Mouse (Mus musculus) layer of hippocampus, adult 11-12 months (tissue): ENCODE results near the gene Chil1.

Experiments used
- DNase-seq: peaks from one replicate; pipeline ENCODE4 v3.0.0; 2022; ENCODE audit warnings: low spot score

Chil1 gene

GRCm38 (mm10) chr1:134182025-134182424 is at the start of gene Chil1:
TSS of gene Chil1 (plus strand) at chr1:134182176.
- DNase-seq = no peak

GRCm38 (mm10) chr1:134133316-134133715 is 48.7 kb upstream of the Chil1 start:
- no peak for DNase-seq

- DNase-seq = no peak
Measured at GRCm38 (mm10) chr1:134136351-134136750, 45.6 kb upstream of the Chil1 start.

GRCm38 (mm10) chr1:134138424-134138823 is 43.6 kb upstream of the Chil1 start:
- DNase-seq = no peak

- no peak for DNase-seq
Measured at GRCm38 (mm10) chr1:134142363-134142794, 39.6 kb upstream of the Chil1 start.

GRCm38 (mm10) chr1:134146066-134146465 is 35.9 kb upstream of the Chil1 start:
- DNase-seq = peak; percentile 48

- DNase-seq = no peak
Measured at GRCm38 (mm10) chr1:134150076-134150475, 31.9 kb upstream of the Chil1 start.

- DNase-seq = no peak
Measured at GRCm38 (mm10) chr1:134150745-134151144, 31.2 kb upstream of the Chil1 start.

GRCm38 (mm10) chr1:134151655-134152412 is 30.1 kb upstream of the Chil1 start:
- DNase-seq = peak; percentile 88

- DNase-seq = no peak
Measured at GRCm38 (mm10) chr1:134152626-134153590, 29.1 kb upstream of the Chil1 start.

GRCm38 (mm10) chr1:134154121-134154520 is 27.9 kb upstream of the Chil1 start:
- no peak for DNase-seq

GRCm38 (mm10) chr1:134154655-134155054 is 27.3 kb upstream of the Chil1 start:
- no peak for DNase-seq

GRCm38 (mm10) chr1:134160404-134160803 is 21.6 kb upstream of the Chil1 start:
- no peak for DNase-seq

- DNase-seq = no peak
Measured at GRCm38 (mm10) chr1:134161399-134161798, 20.6 kb upstream of the Chil1 start.

GRCm38 (mm10) chr1:134162510-134163225 is 19.3 kb upstream of the Chil1 start:
- no peak for DNase-seq

GRCm38 (mm10) chr1:134163476-134163875 is 18.5 kb upstream of the Chil1 start:
- no peak for DNase-seq

- no peak for DNase-seq
Measured at GRCm38 (mm10) chr1:134164454-134164853, 17.5 kb upstream of the Chil1 start.

GRCm38 (mm10) chr1:134166547-134166946 is 15.4 kb upstream of the Chil1 start:
- DNase-seq = no peak

GRCm38 (mm10) chr1:134167416-134168305 is 14.3 kb upstream of the Chil1 start:
- DNase-seq = no peak

- DNase-seq = no peak
Measured at GRCm38 (mm10) chr1:134168567-134168966, 13.4 kb upstream of the Chil1 start.
